Mouse (Mus musculus) right cerebral cortex, postnatal 4 days (tissue): ENCODE data around the gene Camk2g.

Experiments
- DNase-seq: peaks from one replicate; pipeline ENCODE4 v3.0.0-alpha.2; 2022

The Camk2g gene

DNA sequence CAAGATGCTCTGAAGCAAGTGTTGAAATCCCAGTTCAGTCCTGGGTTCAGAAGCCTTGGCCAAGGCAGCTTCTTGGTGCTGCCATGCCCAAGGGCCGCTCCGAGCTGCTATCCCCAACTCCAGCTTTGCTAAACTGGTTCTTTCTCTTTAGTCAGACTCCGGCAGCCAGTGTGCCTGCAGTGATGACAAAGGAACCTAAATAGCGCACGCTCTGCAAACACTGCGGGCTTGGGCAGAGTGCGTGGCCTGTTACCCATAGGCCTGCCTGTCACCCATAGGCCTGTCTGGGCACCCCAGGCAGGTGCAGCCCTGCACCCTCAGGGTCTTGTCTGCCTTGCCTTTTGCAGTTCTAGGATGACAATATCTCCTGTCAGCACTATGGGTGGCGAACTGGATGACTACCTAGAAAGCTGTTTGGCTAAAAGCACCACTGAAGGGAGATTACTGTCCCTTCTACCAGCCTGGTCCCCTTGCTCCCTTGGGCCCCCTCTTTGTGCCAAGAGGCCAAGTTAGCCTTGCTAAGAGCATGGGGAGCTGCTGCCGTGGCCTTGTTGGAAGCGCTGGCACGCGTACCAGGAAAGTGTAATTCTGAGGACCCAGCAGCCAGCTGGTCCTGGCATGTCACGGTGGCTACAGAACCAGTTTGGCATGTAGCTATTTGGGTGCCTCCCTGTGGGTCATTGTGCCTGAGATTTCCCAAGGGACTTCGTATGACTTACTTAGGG is 12.4 kb upstream of the Camk2g start:
- DNase-seq = no peak

DNA sequence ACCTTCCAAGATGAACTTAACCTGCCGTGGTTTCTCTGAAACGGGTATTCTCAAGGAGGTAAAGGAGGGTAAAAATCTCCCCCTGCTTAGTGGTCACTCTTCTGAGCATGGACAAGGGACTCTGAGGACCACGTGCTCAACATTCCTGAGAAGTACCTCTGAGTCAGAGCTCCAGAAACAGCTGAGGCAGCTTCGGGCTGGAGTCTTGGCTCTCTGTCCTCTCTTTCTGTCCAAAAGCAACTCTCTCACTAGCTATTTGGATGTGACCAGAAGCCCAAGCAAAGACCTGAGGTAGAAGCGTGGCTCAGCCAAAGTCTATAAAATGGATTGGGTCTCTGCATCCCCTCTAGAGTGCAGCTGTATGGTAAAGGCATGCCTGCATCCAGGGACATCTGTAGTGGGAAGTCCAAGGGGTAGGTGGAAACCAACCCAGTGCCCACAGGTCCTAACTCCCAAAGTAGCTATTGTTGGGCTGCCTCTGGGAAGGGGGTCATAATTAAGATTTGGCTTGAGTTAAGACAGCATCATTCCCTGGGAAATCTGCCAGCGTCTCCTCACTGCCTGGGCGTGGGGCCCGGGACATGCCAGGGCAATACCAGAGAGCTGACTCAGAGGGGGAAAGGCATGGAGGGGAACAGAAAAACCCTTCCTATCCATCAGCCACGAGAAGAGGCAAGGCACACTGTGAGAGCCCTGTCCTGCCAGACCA is 11.2 kb upstream of the Camk2g start:
- peak; percentile 70 for DNase-seq

DNA sequence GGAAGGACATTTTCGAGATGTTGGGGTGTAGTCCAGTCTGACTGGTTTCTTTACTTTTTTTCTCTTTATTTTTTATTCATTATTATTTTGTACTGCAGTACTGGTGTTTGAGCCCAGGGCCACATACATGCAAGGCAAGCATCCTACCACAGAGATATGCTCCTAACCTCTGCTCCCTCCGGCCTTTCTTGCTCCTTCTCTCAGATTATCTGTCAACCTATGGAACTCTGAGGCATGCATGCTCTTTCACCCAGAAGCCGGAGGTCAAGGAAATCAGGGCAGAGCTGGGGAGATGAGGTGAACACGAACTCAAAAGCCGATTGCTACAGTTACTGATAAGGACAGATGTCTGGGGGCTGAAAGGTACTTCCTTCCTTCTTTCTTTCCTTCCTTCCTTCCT is 10.6 kb upstream of the Camk2g start:
- no peak for DNase-seq

DNA sequence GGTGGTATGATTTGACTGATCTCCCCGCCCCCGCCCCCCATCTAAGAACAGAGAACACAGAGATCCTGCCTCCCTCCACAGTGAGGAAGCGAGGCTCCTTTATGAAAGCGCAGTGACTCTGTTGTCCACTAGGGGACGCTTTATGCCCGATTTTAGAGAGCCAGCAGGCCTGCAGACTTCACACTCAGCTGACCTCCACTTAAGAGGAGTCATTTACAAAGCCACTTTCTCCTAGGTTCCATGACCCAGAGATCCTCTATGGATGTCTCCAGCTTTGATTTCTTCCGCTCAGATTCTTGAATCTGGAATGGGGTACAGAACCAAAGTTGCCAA is 9.7 kb upstream of the Camk2g start:
- peak; percentile 62 for DNase-seq

DNA sequence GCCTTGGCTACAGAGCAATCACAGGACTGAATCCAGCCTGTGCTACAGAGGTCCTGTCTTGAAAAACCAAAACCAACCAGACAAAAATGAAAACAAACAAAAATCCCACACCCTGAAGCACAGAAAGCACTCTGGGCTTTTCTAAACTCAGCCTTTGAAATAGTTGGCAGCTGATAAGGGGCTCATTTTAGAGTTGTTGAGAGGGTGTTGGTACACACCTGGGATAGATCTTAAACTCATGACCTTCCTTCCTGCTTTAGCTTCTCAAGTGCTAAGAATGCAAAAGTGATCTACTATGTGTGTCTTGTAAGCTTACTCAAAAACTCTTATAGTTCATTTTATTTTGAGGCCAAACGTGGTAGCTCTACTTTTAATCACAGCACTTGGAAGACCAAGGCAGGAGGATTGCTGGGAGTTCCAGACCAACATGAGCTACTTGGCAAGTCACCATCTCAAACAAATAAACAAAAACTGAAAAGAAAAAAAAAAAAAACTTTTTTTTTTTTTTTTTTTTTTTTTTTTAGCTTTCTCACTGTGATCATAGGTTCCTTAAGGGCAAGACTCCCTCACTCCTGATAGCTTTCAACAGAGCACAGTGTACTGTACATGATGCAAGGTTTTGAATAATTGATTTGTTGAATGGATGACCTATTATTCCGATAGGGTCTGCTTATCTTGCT is 9.2 kb upstream of the Camk2g start:
- DNase-seq = no peak

DNA sequence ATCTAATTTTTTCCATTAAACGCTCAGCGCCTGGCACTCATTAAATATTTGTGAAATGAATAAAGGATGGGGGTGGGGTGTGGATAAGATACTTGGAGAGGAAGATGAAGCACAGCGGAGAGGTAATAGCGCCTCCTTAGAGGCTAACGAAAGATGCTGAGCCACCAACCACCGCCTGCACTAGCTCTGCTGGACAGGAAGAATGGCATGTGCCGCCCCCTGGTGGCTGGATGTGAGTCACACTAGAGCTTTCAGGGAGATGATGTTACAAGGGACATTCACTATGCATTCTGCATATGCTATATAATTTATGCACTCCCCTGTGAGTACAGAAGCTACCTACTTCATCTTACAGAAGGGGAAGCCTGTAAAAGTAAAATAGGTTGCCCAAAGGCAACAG is 4.9 kb upstream of the Camk2g start:
- DNase-seq = peak; percentile 91

DNA sequence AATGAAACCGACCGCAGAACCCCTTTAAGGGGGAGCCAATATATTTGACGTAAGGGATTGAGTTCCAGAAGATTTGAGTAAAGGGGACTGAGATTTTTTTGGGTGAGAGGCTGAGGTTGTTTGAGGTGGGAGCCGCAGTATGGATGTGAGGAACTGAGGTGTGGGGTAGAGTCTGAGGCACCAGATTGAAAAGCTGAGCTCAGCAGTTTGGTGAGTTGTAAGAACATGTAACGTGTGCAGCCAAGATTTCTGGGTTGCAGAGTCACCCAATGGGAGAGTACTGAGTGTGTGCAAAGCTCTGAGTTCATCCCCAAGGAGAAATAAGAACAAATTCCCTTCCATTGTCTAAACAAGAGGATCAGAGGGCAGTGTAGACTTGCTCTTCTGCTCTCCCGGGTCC is 4.4 kb upstream of the Camk2g start:
- no peak for DNase-seq

DNA sequence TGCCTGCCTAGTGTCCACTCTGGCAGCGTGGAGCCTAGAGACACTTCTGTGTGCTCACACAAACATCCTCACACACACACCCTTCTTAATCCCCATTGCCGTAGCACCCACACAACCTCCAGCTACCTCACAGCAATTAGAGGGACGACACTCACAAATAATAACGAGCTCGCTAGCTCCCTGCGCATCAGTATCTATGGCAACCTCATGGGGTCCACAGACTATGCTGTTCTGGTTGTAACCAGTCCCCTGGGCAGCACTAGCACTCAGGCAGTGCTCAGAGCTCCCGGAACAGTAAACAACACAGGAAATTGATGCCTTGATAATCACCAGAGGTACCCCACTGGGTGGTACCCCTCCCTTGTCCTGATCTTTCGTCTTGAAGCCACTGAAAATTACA is 2.8 kb upstream of the Camk2g start:
- no peak for DNase-seq

DNA sequence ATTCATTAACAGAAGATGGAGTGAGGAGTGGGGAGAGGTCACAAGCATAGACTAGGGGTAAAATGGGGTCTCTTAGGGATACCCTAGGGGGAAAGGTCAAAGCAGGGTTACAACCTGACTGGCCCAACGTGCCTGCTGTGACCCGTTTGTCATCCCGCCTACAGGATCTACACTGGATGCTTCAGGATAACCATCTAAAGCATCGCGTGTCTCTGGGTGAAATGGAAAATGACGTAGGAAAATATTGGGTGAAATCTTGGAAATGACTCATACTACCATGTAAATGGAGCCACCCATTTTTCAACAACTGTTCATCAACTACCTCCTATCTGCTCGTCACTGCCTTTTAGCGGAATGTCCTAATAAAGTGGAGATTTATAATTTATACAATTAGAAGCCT is 2.3 kb upstream of the Camk2g start:
- DNase-seq = no peak

DNA sequence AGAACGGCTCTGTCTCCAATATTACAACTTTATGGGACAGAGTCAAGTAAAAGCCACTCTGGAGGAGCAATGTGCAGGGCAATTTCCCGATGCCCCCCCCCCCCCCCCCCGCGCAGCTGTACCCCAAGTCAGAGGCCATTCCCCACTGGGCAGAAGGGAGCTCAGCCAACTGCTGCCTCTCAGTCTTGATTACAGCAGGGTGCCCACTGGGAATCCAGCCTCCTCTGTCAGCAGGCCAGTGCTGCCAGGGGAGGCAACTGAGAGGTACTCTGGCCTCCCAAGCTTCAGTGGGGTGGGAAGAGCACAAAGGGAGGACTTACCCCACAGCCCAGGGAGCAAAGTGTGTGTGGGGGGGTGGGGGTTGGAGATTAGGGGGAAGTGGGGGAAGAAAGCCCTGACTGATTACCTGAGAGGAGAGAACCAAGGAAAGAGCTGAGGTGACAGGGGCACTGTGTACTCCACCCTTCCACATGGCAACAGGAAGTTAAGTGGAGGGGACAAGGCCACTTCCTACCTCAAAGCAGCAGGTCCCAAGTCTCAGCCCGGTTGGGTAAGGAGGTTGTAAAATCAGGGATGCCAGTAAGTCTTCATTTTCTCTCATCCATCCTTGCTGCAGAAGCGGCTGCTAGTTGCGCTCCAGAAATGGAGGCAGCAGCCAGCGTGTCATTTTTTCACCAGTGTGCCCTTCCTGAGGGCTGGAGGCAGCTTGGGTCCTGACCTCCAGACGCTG is 1.7 kb upstream of the Camk2g start:
- DNase-seq = no peak

DNA sequence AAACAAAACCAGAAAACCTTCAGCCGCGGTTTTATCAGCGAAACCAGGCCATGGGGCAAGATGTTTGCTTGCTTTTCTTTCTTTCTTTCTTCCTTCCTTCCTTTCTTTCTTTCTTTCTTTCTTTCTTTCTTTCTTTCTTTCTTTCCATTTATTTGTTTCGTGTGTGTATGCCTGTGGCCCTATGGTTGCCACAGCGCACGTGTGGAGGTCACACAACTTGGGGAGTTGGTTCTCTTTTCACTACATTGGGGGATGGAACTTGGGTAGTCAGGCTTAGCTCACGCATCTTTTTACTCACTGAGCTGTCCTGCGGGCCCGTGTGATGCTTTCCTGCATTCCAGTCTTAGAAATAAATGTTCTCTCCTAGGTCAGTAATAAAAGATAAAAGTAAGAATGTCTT is 701 bp upstream of the Camk2g start:
- DNase-seq = no peak

DNA sequence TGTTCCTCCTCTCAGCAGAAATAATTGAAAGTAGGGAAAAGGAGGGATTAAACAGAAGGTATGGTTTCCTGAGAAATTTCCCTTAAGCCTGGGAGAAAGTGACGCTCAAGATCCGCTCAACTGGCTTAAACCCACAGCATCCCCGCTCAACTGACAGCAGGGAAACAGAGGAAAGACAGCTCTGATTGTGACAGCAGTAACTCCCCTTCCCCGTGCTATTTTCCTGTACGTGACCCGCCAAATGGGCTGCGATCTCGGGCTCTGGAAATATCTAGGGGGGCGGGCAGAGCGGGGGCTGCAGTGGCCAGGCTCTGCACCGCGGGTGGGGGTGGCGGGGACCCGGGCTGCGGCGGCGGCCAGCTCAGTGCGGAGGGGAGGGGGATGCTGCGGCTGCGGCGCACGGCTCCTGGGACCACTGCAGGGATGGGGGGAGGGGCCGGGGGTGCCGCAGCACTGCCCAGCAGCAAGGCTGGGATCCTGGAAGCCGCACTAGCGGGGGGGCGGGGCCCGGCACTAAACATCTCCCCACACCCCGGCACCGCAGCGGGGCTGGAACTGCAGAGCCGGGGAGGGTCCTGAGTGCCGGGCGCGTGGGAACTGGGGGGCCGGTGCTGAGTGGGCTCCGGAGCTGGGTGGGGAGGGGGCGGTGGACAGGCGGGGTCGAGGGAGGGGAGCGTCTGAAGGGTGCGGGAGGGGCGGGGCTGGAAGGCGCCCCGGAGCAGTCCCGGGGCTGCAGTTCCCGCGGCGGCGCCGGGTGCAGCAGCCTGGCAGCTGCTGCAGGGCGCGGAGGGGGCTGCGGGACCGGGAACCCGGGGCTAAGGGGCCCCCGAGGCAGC is 748 bp downstream of the Camk2g start:
- peak; percentile 61 for DNase-seq

DNA sequence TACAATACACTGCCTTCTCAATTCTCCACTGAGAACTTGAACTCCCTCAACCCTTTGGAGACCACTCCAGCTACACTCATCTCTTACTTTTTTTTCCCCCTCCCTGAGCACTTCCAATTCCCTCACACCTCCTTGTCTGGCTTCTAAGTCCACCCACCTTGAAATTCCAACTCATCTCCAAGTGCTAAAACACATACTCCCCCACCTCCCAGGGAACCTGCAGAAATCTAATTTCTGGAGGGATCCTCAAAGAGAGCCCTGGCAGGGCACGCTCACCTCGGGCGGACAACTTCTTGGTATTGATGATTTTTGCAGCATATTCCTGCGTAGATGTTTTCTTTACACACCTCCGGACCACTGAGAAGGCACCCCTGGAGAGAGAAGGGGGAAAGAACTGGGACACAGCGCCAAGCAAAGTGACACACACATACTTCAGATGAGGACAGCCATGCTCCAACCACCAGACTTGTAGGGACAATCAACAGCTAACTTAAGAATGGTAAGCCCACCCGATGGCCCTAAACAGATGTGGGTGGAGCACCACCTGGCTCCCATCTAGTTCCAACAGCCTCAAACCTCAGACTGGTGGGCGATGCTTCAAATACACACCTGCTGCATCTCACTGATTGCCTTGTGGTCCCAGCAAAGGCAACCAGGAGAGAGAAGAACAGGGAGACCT is 1.5 kb downstream of the Camk2g start:
- DNase-seq = no peak

DNA sequence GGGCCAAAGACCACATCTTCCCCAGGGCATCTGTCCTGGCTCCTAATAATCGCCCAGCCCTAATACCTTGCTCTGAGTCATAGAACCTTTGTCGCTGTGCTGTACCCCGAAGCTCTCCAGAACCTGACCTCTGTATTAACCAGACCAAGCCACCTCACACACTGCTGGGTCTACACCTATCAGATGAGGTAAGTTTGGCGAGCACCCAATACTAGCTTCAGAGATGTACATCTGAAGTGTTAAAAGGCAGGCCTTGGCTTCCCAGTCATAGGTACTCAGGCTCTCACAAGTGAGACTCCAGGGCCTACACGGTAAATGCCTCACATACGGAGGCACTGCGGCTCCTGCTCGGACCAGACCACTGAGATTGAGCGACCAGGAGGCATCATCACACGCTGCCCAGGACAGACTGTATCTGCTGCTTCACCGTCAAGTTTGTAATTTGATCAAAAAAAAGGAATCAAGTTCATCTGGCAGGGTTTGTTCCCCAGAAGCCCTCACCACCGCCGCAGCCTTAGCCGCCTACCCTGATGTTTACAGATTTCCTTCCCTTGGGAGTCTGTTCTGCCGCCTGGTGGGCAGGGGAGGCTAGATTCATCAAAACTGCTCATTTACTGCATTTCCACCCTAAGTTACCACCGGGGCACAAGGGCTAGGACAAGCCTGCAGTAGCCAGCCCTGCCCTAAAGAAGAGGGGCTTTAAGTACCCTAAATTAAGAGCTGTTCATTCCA is 2.2 kb downstream of the Camk2g start:
- DNase-seq = no peak

DNA sequence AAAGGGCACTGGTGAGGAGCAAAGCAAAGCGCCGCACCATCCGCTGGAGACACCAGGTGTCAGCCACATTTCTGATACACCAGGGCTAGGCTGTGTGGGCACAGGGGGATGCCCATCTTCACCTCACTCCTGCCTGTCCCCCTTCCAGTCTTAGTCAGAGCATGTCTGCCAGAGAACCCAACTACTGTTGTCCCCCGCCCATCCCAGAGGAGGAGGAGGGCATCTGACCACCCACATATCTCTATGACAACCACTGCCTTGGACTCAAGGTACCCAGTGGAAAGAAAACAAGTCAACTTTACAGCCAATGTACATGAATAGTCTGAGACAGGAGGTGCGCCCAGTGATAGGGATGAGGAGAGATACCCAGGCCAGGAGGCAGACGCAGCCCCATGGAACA is 2.9 kb downstream of the Camk2g start:
- DNase-seq = no peak

DNA sequence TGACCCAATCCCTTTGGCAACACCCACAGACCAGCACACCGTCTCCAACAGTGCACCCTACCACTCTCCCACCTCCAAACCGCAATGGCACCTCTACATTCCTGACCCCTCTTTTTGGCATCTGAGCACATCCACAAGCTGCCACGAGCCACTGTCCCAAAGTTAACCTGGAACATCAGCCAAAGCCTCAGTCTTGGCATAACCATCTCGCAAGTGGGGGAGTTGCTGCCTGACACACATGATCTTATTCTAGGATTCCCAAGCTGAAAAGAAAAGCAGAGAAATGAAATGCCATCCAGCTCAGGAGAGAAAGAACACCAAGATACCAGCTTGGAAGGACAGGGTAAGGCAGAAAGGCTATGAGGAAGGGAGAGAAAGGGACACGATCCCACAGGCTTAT is 3.4 kb downstream of the Camk2g start:
- DNase-seq = no peak

DNA sequence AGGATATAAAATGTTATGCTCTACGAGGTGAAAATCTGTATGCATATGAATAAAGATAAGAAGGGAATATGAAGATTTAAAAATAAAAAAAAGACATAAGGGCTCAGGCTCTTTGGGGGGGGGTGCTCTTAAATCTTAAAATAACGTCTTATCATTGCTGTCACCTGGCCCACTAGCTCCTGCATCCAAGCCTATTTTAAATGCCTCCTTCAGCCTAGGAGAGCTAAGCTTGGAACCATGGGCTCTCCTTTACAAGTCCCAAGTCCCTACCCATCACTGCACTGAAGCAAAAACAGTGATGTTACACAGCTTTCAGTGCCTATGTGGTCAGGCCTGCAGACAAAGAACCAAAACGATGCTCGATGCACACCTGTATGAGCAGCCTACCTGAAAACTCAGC is 4.3 kb downstream of the Camk2g start:
- no peak for DNase-seq

DNA sequence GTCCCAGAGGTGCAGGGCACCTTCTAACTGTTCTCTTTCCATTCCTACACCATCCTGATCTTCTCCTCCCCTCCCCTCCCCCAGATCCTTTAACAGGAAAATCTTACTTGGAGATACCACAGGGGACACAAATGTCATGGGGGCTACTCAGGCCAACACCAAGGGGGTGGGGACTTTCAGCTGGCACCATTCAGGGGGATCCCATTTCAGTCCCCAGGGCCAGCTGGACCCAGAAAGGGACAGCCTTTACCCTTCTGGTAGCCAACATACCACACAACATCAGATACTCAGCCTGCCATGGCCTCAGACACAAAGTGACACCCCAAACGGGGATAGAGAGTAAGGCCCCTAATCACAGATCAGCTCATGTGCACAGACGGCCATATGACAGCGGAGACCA is 5.7 kb downstream of the Camk2g start:
- DNase-seq = no peak

DNA sequence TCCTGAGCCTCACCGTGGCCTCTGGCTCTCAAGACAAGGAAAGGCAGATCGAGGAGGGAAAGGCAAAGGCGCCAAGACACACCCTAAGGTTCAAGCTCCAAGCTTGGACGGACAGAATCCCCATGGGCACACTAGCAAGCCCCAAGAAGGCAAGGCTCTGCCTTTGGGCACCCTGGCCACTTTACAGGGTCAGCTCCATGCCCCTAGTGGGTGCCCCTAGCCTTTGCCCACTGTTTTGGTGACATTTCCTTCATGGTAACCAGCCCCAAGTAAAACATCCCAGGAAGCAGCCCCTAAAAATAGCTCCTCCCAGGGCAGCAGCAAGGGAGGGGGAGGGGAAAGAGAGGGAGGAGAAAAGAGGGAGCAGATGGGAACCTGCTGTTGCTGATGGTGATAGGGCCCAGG is 7.3 kb downstream of the Camk2g start:
- no peak for DNase-seq

DNA sequence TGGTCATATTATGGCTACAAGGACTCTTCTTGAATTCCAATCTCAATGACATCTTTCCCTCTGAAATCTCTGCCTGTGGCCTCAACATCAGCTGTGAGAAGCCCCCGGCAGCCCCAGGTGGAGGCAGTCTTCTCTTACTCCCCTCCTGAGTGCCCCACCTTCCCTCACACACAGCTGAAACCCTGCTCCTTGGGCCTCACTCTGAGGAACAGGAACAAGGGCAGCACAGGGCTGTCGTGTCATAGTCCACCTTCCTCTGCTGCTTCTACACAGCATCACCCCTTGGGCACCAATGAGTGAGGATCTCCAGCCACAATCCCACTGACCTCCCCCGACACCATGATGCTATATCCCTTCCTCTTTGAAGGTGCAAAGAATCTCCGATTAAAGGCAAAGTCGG is 7.9 kb downstream of the Camk2g start:
- no peak for DNase-seq

DNA sequence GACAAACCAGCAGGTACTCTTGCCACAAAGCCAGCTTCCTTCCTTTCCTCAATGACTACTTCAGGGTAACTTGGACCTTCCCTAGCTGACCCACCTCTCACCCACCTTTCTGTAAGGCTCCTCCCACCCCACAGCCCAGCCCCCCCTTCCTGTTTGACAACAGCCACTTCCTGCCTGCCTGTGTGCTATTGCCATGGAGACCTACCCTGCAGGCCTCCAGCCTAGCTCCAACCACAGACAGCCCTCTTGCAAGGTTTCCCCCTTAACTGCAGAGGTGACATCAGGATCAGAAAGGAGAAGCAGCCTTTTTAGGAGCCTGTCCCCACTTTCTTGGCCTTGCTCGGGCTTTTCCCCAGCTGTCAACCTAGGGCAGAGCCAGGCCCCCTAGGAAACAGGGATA is 8.7 kb downstream of the Camk2g start:
- no peak for DNase-seq

DNA sequence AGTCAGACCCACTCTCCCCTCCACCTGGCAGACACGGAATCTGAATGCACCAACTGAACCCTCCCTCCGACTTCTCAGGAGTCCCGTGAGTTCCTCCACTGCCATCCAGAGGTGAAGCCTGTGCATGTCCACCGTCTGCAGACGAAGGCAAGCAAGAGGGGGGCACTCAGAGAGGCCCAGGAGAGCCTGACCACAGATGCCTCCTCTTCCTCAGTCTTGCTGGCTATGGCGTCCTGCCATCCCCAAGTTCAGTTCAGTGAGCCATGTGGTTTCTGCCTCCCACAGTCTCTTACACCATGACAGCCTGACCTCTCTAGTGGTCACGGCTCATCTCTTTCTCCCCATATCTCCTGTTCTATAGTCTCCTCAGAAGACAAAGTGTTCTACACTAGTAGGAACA is 9.2 kb downstream of the Camk2g start:
- no peak for DNase-seq
